In the genomic region with DNA sequence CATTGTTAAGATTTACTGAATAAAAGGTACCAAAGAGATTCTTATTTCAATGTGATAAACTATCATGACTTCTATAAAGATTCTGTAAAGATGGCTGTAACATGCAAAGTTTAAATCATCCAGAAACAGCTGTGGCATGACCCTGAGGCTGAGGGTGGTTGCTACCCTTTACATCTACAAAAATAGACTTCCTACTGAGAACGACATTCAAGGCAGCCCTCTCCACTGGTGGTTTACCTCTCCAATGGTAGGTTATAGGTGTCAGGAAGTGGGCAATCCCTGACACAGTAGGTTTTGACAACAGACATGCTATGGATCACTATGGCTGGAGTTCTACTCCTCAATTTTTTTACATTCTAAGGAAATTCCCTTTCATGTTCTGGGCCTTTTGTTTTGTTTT, we compare ENCODE assay signal across 3 mouse cellular contexts.
ATAC-seq lines count a peak whose summit lies in the region.

No protein-coding gene starts in this region.

- ATAC-seq in CD4-positive, CD25-positive, alpha-beta regulatory T cell, adult 4 months: peak; percentile 73
- peak; percentile 76 for ATAC-seq in activated CD4-positive, CD25-positive, alpha-beta regulatory T cell, adult 4 months
- peak; percentile 88 for ATAC-seq in inflammation-experienced regulatory T-cells, adult 6 months
